Mouse (Mus musculus) urinary bladder, postnatal 36 days (tissue): ENCODE data around the gene Rps6kb2.

Source experiments
- DNase-seq, 2 experiments: peaks; one replicate each; pipeline ENCODE4 v3.0.0; 2022; ENCODE audit warnings: low spot score in 2 of 2, mixed read lengths in 1 of 2

Gene Rps6kb2

GRCm38 (mm10) chr19:4189051-4189620 is 26.0 kb upstream of the Rps6kb2 start:
- DNase-seq: no peak

GRCm38 (mm10) chr19:4187303-4187702 is 24.1 kb upstream of the Rps6kb2 start:
- no peak for DNase-seq

GRCm38 (mm10) chr19:4184976-4185975 is 22.1 kb upstream of the Rps6kb2 start:
- DNase-seq: no peak

GRCm38 (mm10) chr19:4183689-4184088 is 20.5 kb upstream of the Rps6kb2 start:
- DNase-seq: no peak

GRCm38 (mm10) chr19:4181892-4182291 is 18.7 kb upstream of the Rps6kb2 start:
- peak in 1 of 2 experiments; percentile 59 for DNase-seq

GRCm38 (mm10) chr19:4180411-4180810 is 17.3 kb upstream of the Rps6kb2 start:
- no peak for DNase-seq

GRCm38 (mm10) chr19:4175368-4175947 is 12.3 kb upstream of the Rps6kb2 start, which contains the start of gene Carns1:
Carns1 (minus strand) TSS chr19:4175479.
- no peak for DNase-seq

- no peak for DNase-seq
These were observed 9.8 kb upstream of the Rps6kb2 start for GRCm38 (mm10) chr19:4172925-4173324.

GRCm38 (mm10) chr19:4171393-4172290 is 8.5 kb upstream of the Rps6kb2 start:
- no peak for DNase-seq

- DNase-seq: no peak
These were observed 7.7 kb upstream of the Rps6kb2 start for GRCm38 (mm10) chr19:4170723-4171392.

GRCm38 (mm10) chr19:4169810-4170209 is 6.7 kb upstream of the Rps6kb2 start:
- DNase-seq: no peak

GRCm38 (mm10) chr19:4169378-4169784 is 6.2 kb upstream of the Rps6kb2 start:
- peak; percentile 99 to 100 for DNase-seq

- no peak for DNase-seq
These were observed 3.7 kb upstream of the Rps6kb2 start for GRCm38 (mm10) chr19:4166678-4167476.

GRCm38 (mm10) chr19:4164721-4165120 is 1.6 kb upstream of the Rps6kb2 start:
- DNase-seq: no peak

GRCm38 (mm10) chr19:4164100-4164499 is 946 bp upstream of the Rps6kb2 start:
- no peak for DNase-seq

- no peak for DNase-seq
These were observed 361 bp upstream of the Rps6kb2 start for GRCm38 (mm10) chr19:4163543-4163887.

GRCm38 (mm10) chr19:4159049-4159448 is 4.1 kb downstream of the Rps6kb2 start:
- no peak for DNase-seq

GRCm38 (mm10) chr19:4156771-4157170 is 6.4 kb downstream of the Rps6kb2 start:
- DNase-seq: no peak

- DNase-seq: no peak
These were observed 7.0 kb downstream of the Rps6kb2 start for GRCm38 (mm10) chr19:4156073-4156579.
